In genomic region chr11:8988084-8988483, GRCm38 (mm10) we compare ENCODE assay signal across 20 mouse cellular contexts. TPM values are rescaled to one million over a fixed set of nuclear protein-coding genes. Genes with fewer than 3 reads are reported as not detected.
DNase-seq lines count a peak whose midpoint lies in the region; ATAC-seq and TF ChIP-seq lines count a peak whose summit lies in the region.
"Had no signal": no experiment of that assay in that cellular context is flagged by ENCODE, and none has a peak within 500 bp of the region (broad histone marks: within the 10 kb centered on the region; RNA-seq: fewer than 3 reads in every experiment).

No protein-coding gene starts in this region.

- H3K9me3 ChIP-seq in forebrain, embryonic 16.5 days (ENCODE audit: control insufficient read depth, low read length), result no peaks in the 10 kb centered on the region
- no peaks in the 10 kb centered on the region for H3K9me3 ChIP-seq in forebrain, embryonic 12.5 days
- no peaks in the 10 kb centered on the region for H3K9me3 ChIP-seq in hindbrain, postnatal 0 days (ENCODE audit: low read length)
- no peaks in the 10 kb centered on the region for H3K9me3 ChIP-seq in hindbrain, embryonic 12.5 days (replicated peaks)
- 0 out of 2 replicates have a peak, but pooled peaks cover 4% of the 10 kb centered on the region for H3K9me3 ChIP-seq in midbrain, postnatal 0 days (ENCODE audit: low read length)
- H3K9me3 ChIP-seq in midbrain, embryonic 10.5 days (replicated peaks), result no peaks in the 10 kb centered on the region
- H3K9me3 ChIP-seq: limb, embryonic 12.5 days; liver, embryonic 13.5 days; lung, embryonic 15.5 days had no signal

- H3K27ac ChIP-seq in forebrain, embryonic 16.5 days (ENCODE audit: low read length), result no peak overlapping the region
- no peak overlapping the region for H3K27ac ChIP-seq in forebrain, embryonic 12.5 days
- H3K27ac ChIP-seq in hindbrain, postnatal 0 days, result no peak overlapping the region
- no peak overlapping the region for H3K27ac ChIP-seq in hindbrain, embryonic 12.5 days
- H3K27ac ChIP-seq in midbrain, postnatal 0 days (ENCODE audit: low read depth, low read length), result no peak overlapping the region
- no peak overlapping the region for H3K27ac ChIP-seq in midbrain, embryonic 10.5 days (replicated peaks)
- H3K27ac ChIP-seq: embryonic facial prominence, embryonic 13.5 days; hindbrain, embryonic 14.5 days; limb, embryonic 12.5 days; liver, embryonic 13.5 days; lung, embryonic 15.5 days had no signal

- ATAC-seq in forebrain, embryonic 16.5 days, result 0 out of 2 replicates have a peak, but pooled peaks have one; percentile 47
- no peak for ATAC-seq in forebrain, embryonic 12.5 days (ENCODE audit: low FRiP score)
- peak; percentile 43; the same call in 1 of the 2 replicates for ATAC-seq in hindbrain, postnatal 0 days
- no peak for ATAC-seq in hindbrain, embryonic 12.5 days (ENCODE audit: low FRiP score)
- ATAC-seq in midbrain, postnatal 0 days (ENCODE audit: low FRiP score), result no peak

- DNase-seq in hindbrain, postnatal 0 days (ENCODE audit: low spot score), result peak; percentile 48
- peak; percentile 25 for DNase-seq in midbrain, postnatal 0 days (ENCODE audit: low spot score)
- no peak for DNase-seq in midbrain, embryonic 10.5 days (ENCODE audit: low spot score)
- DNase-seq in adrenal gland, adult 18-20 months (ENCODE audit: low spot score in 2 of 2), result no peak
- DNase-seq: cerebellum, adult 8-10 months; heart, postnatal 10 days; kidney, adult 11 months; kidney, postnatal 10 days; liver, embryonic 13.5 days; lung, postnatal 4 days; thymus, postnatal 14 days had no signal

- WGBS in forebrain, embryonic 16.5 days, result 66% methylated on average over 4 of the region's 4 CpGs
- 71% methylated on average over 4 of the region's 4 CpGs for WGBS in forebrain, embryonic 12.5 days
- WGBS in hindbrain, postnatal 0 days, result 78% methylated on average over 4 of the region's 4 CpGs
- WGBS in hindbrain, embryonic 12.5 days, result 67% methylated on average over 4 of the region's 4 CpGs
- 74% methylated on average over 4 of the region's 4 CpGs for WGBS in midbrain, postnatal 0 days
- WGBS in midbrain, embryonic 10.5 days, result 70% methylated on average over 4 of the region's 4 CpGs

- no peaks in the 10 kb centered on the region for H3K36me3 ChIP-seq in forebrain, embryonic 16.5 days (ENCODE audit: control insufficient read depth, insufficient read depth)
- peaks cover 24% of the 10 kb centered on the region for H3K36me3 ChIP-seq in forebrain, embryonic 12.5 days (replicated peaks)
- 0 out of 2 replicates have a peak, but pooled peaks cover 6% of the 10 kb centered on the region for H3K36me3 ChIP-seq in hindbrain, postnatal 0 days (ENCODE audit: insufficient read depth, low read length)
- H3K36me3 ChIP-seq in hindbrain, embryonic 12.5 days, result peaks cover 20% of the 10 kb centered on the region
- no peaks in the 10 kb centered on the region for H3K36me3 ChIP-seq in midbrain, postnatal 0 days (ENCODE audit: insufficient read depth, low read length)
- peaks cover 27% of the 10 kb centered on the region for H3K36me3 ChIP-seq in midbrain, embryonic 10.5 days

- H3K4me2 ChIP-seq in forebrain, embryonic 16.5 days (ENCODE audit: low read length), result no peak overlapping the region
- H3K4me2 ChIP-seq in forebrain, embryonic 12.5 days, result no peak overlapping the region
- no peak overlapping the region for H3K4me2 ChIP-seq in hindbrain, postnatal 0 days (ENCODE audit: low read depth, low read length)
- no peak overlapping the region for H3K4me2 ChIP-seq in hindbrain, embryonic 12.5 days (replicated peaks)
- no peak overlapping the region for H3K4me2 ChIP-seq in midbrain, postnatal 0 days (ENCODE audit: low read depth, low read length, poor library complexity, severe bottlenecking)
- H3K4me2 ChIP-seq: embryonic facial prominence, embryonic 13.5 days; hindbrain, embryonic 14.5 days; limb, embryonic 12.5 days; liver, embryonic 13.5 days; lung, embryonic 15.5 days had no signal

- no peak overlapping the region for H3K4me3 ChIP-seq in forebrain, embryonic 16.5 days (replicated peaks; ENCODE audit: low read length)
- H3K4me3 ChIP-seq in forebrain, embryonic 12.5 days (replicated peaks), result no peak overlapping the region
- no peak overlapping the region for H3K4me3 ChIP-seq in hindbrain, postnatal 0 days (ENCODE audit: low read length)
- H3K4me3 ChIP-seq in hindbrain, embryonic 12.5 days, result no peak overlapping the region
- H3K4me3 ChIP-seq in midbrain, postnatal 0 days (ENCODE audit: low read depth, low read length), result no peak overlapping the region
- H3K4me3 ChIP-seq in midbrain, embryonic 10.5 days, result no peak overlapping the region
- H3K4me3 ChIP-seq: embryonic facial prominence, embryonic 13.5 days; limb, embryonic 12.5 days; liver, embryonic 13.5 days; lung, embryonic 15.5 days had no signal

- no peaks in the 10 kb centered on the region for H3K4me1 ChIP-seq in forebrain, embryonic 16.5 days (replicated peaks; ENCODE audit: control insufficient read depth, insufficient read depth, low read length)
- H3K4me1 ChIP-seq in forebrain, embryonic 12.5 days, result 0 out of 2 replicates have a peak, but pooled peaks cover 6% of the 10 kb centered on the region
- H3K4me1 ChIP-seq in hindbrain, postnatal 0 days (ENCODE audit: insufficient read depth, low read length), result no peaks in the 10 kb centered on the region
- no peaks in the 10 kb centered on the region; the same call in 1 of the 2 replicates for H3K4me1 ChIP-seq in hindbrain, embryonic 12.5 days
- H3K4me1 ChIP-seq in midbrain, postnatal 0 days (ENCODE audit: insufficient read depth, low read length), result no peaks in the 10 kb centered on the region; the same call in 1 of the 2 replicates
- H3K4me1 ChIP-seq in midbrain, embryonic 10.5 days, result peaks cover 26% of the 10 kb centered on the region

- H3K27me3 ChIP-seq in forebrain, embryonic 16.5 days (replicated peaks; ENCODE audit: control insufficient read depth, insufficient read depth, low read length), result 0 out of 2 replicates have a peak, but pooled peaks cover 2% of the 10 kb centered on the region
- H3K27me3 ChIP-seq in forebrain, embryonic 12.5 days, result no peaks in the 10 kb centered on the region; the same call in 1 of the 2 replicates
- no peaks in the 10 kb centered on the region for H3K27me3 ChIP-seq in hindbrain, postnatal 0 days (ENCODE audit: insufficient read depth, low read length)
- H3K27me3 ChIP-seq in hindbrain, embryonic 12.5 days, result 0 out of 2 replicates have a peak, but pooled peaks cover 8% of the 10 kb centered on the region
- peaks cover 5% of the 10 kb centered on the region; the same call in 1 of the 2 replicates for H3K27me3 ChIP-seq in midbrain, postnatal 0 days (ENCODE audit: insufficient read depth, low read length)
- H3K27me3 ChIP-seq in midbrain, embryonic 10.5 days (ENCODE audit: low read depth, poor library complexity, severe bottlenecking), result 0 out of 2 replicates have a peak, but pooled peaks cover 9% of the 10 kb centered on the region
- H3K27me3 ChIP-seq: lung, embryonic 15.5 days had no signal

- TF ChIP-seq CTCF in hindbrain, postnatal 0 days (IDR thresholded peaks at IDR 0.05; ENCODE audit: low read depth), result peak; percentile 44
- TF ChIP-seq CTCF in midbrain, postnatal 0 days (IDR thresholded peaks at IDR 0.05), result peak; percentile 60

- H3K9ac ChIP-seq in forebrain, embryonic 16.5 days (replicated peaks; ENCODE audit: low read depth, low read length), result no peak overlapping the region
- H3K9ac ChIP-seq in forebrain, embryonic 12.5 days, result no peak overlapping the region
- no peak overlapping the region for H3K9ac ChIP-seq in hindbrain, postnatal 0 days (replicated peaks; ENCODE audit: low read length)
- no peak overlapping the region for H3K9ac ChIP-seq in hindbrain, embryonic 12.5 days
- no peak overlapping the region for H3K9ac ChIP-seq in midbrain, postnatal 0 days (replicated peaks; ENCODE audit: low read length, poor library complexity, severe bottlenecking)
- H3K9ac ChIP-seq: embryonic facial prominence, embryonic 13.5 days; hindbrain, embryonic 14.5 days; limb, embryonic 12.5 days; liver, embryonic 13.5 days; lung, embryonic 15.5 days had no signal

RNA-seq across cellular contexts. Expression of gene Pkd1l1, which starts 15.0 kb away (rescaled TPM):
- 0.14 and 0.23 TPM in 2 replicates for polyA plus RNA-seq in forebrain, embryonic 16.5 days (2015; fragmentation: Nextera tagmentation; extraction: Ambion mirVana)
- polyA plus RNA-seq in forebrain, embryonic 12.5 days (2016; fragmentation: Nextera tagmentation; extraction: Ambion mirVana), result 0.05 and 0.10 TPM in 2 replicates
- total RNA-seq in hindbrain, postnatal 0 days (2014; rRNA removed), result 0.37 and 0.40 TPM in 2 replicates
- polyA plus RNA-seq in hindbrain, postnatal 0 days (2015; fragmentation: Nextera tagmentation; extraction: Ambion mirVana), result 0.19 and 0.33 TPM in 2 replicates
- 0.05 and 0.13 TPM in 2 replicates for polyA plus RNA-seq in hindbrain, embryonic 12.5 days (2016; fragmentation: Nextera tagmentation; extraction: Ambion mirVana)
- 0.22 and 1.6 TPM in 2 replicates for total RNA-seq in midbrain, postnatal 0 days (2014; rRNA removed)
- polyA plus RNA-seq in midbrain, postnatal 0 days (2015; fragmentation: Nextera tagmentation; extraction: Ambion mirVana), result 0.27 and 0.57 TPM in 2 replicates
- polyA plus RNA-seq in midbrain, embryonic 10.5 days (2016; fragmentation: Nextera tagmentation; extraction: Ambion mirVana), result 0.05 and 0.07 TPM in 2 replicates
- under 1 TPM in 1 of 2 experiments, not detected in 1; 0.13 TPM for total RNA-seq in adrenal gland, adult 18-20 months (2021)
- total RNA-seq: gastrocnemius, adult 8-10 months; heart, postnatal 10 days had no signal
- polyA plus RNA-seq: small intestine, adult 2 months had no signal

RNA-seq across cellular contexts. Expression of gene Hus1, which starts 22.9 kb away (rescaled TPM):
- 9.3 and 10.4 TPM in 2 replicates for polyA plus RNA-seq in forebrain, embryonic 16.5 days (2015; fragmentation: Nextera tagmentation; extraction: Ambion mirVana)
- polyA plus RNA-seq in forebrain, embryonic 12.5 days (2016; fragmentation: Nextera tagmentation; extraction: Ambion mirVana), result 20.5 and 22.1 TPM in 2 replicates
- 17.3 and 20.0 TPM in 2 replicates for total RNA-seq in hindbrain, postnatal 0 days (2014; rRNA removed)
- 9.5 and 10.1 TPM in 2 replicates for polyA plus RNA-seq in hindbrain, postnatal 0 days (2015; fragmentation: Nextera tagmentation; extraction: Ambion mirVana)
- 15.3 and 16.4 TPM in 2 replicates for polyA plus RNA-seq in hindbrain, embryonic 12.5 days (2016; fragmentation: Nextera tagmentation; extraction: Ambion mirVana)
- 17.0 and 18.9 TPM in 2 replicates for total RNA-seq in midbrain, postnatal 0 days (2014; rRNA removed)
- polyA plus RNA-seq in midbrain, postnatal 0 days (2015; fragmentation: Nextera tagmentation; extraction: Ambion mirVana), result 7.2 and 8.7 TPM in 2 replicates
- polyA plus RNA-seq in midbrain, embryonic 10.5 days (2016; fragmentation: Nextera tagmentation; extraction: Ambion mirVana), result 21.5 and 23.2 TPM in 2 replicates
- total RNA-seq in adrenal gland, adult 18-20 months (2021), result 1 to 10 TPM; 7.3 to 7.4 TPM

Comparison
In these comparisons a context has a peak if more than half of its experiments do, and no peak if none do; other contexts are left out.
1. ATAC-seq: peak in forebrain, embryonic 16.5 days (single experiment) and hindbrain, postnatal 0 days (single experiment); none in forebrain, embryonic 12.5 days (single experiment), hindbrain, embryonic 12.5 days (single experiment) and midbrain, postnatal 0 days (single experiment).
2. DNase-seq: peak in hindbrain, postnatal 0 days (single experiment) and midbrain, postnatal 0 days (single experiment); none in midbrain, embryonic 10.5 days (single experiment) and adrenal gland, adult 18-20 months (0 of 2).